Mouse (Mus musculus) brain, embryonic 14.5 days (tissue): ENCODE results near the gene Ctbp2. TPM values are rescaled to one million over a fixed set of nuclear protein-coding genes. Genes with fewer than 3 reads are reported as not detected.
A peak's percentile ranks its signal among the peaks of the same experiment; 100 is the strongest.

Experiments used
- DNase-seq: peaks from one replicate; pipeline ENCODE4 v3.0.0-alpha.2; 2011; ENCODE audit warnings: low read depth
- CTCF ChIP-seq: fragments of 200-500 bp; IDR thresholded peaks from 2 replicates; pipeline ENCODE4 v1.5.1; 2012; ENCODE audit warnings: inconsistent platforms, mild to moderate bottlenecking, moderate library complexity, borderline replicate concordance; ENCODE audit not compliant: insufficient read depth, insufficient read length; ENCODE audit errors: extremely low read depth
- POLR2A ChIP-seq: fragments of 200-500 bp; IDR thresholded peaks from 2 replicates; pipeline ENCODE4 v1.6.1; 2012; ENCODE audit warnings: mild to moderate bottlenecking, inconsistent platforms, borderline replicate concordance; ENCODE audit not compliant: poor library complexity, insufficient read depth, insufficient read length, severe bottlenecking; ENCODE audit errors: extremely low read depth
- polyA plus RNA-seq: library from polyadenylated mRNA; depleted of rRNA; stranded (reverse); fragments of >200 nt; gene quantifications from 2 replicates; pipeline ENCODE4 v1.2.3, GENCODE M21; 2012

Ctbp2 gene
- polyA plus RNA-seq, 1 experiment = 115 TPM

GRCm38 (mm10) chr7:133011611-133012010 lies 112.5 kb downstream of the Ctbp2 start:
- TF ChIP-seq POLR2A = no peak
- TF ChIP-seq CTCF = no peak
- DNase-seq = peak; percentile 84

DNA sequence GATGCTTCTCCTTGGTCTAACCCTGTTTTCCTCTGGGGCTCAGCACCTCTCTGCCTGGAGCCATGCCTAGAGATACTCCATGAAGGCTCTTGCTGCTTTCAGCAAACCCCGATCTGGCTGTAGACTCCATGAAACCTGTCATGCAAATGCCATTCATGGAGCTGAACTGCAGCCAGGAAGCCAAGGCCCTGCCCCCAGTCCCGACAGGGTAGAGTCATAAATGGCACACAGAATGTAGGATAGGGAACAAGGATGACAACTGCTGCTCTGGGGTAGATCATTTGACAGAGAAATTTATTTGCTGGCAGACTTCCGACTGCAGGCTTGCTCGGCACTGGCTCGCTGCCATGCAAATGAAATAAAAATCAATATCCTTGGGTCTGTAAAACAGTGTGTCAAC lies 113.0 kb downstream of the Ctbp2 start:
- peak; percentile 90 for DNase-seq
- no peak for TF ChIP-seq CTCF
- no peak for TF ChIP-seq POLR2A

- TF ChIP-seq POLR2A (no peak), CTCF (no peak)
- no peak for DNase-seq
These were observed 113.7 kb downstream of the Ctbp2 start for GRCm38 (mm10) chr7:133010477-133010876.

- TF ChIP-seq CTCF = no peak
- no peak for TF ChIP-seq POLR2A
- no peak for DNase-seq
These were observed 114.5 kb downstream of the Ctbp2 start for GRCm38 (mm10) chr7:133009676-133010075.

DNA sequence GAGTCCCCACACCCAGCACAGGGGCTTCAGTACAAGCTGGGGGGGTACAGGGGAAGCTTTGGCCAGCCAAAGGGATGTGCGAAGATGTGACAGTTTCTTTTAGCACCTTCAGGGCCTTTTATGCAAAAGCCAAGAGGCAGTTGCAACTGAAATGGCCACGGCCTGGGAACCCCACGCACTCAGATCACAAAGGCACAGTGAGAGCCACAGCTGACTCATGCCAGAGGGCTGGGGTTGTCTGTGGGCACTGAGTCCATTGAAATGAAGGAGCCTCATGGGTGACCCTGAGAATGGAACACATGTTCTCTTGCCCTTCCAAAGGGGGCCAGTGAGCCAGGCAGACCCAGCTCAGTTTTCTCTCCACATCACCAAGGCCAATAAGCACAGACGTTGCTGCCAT lies 115.5 kb downstream of the Ctbp2 start:
- TF ChIP-seq POLR2A (no peak), CTCF (no peak)
- no peak for DNase-seq

GRCm38 (mm10) chr7:133007343-133007742 lies 116.8 kb downstream of the Ctbp2 start:
- DNase-seq = no peak
- TF ChIP-seq CTCF = no peak
- no peak for TF ChIP-seq POLR2A

DNA sequence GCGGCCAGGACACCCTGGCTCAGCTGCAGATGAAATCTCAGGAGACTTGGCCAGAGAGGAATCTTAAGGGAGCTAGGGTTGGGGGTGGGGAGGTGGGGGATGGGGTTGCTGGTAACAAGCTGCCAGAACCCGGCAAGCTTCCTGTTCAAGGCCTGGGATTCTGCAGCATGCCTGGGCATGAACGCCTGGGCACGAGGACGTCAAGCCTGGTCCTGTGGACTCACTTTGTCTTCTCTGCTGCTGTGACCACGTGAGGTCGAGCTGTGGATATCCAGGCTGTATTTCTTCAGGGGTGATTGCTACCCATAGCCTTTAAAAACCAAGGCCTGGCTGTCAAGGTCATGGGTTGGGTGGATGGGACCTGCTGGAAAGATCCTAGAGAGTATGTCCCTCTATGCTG lies 118.4 kb downstream of the Ctbp2 start:
- DNase-seq = no peak
- TF ChIP-seq POLR2A = no peak
- TF ChIP-seq CTCF = no peak

DNA sequence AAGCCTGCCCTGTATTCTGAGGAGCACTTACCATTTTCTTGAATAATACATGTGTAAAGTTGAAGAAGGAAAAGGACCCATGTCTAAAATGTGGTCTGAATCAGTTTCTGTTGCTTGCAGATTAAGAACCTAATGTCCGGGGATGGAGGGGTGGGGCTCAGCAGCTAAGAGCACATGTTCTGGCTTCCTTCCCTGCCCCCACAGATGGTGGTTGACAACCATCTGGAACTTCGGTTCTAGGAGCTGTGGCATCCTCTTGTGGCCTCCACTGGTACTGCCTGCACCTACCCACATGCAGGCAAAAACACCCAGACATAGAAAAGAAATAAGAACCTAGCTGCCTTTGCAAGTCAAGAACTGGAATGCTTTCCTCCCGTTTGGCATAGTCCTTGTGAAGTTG lies 120.7 kb downstream of the Ctbp2 start:
- peak; percentile 92 for DNase-seq
- peak; percentile 90 for TF ChIP-seq CTCF
- TF ChIP-seq POLR2A = no peak

GRCm38 (mm10) chr7:133002271-133002670 lies 121.9 kb downstream of the Ctbp2 start:
- no peak for DNase-seq
- TF ChIP-seq POLR2A (no peak), CTCF (no peak)

DNA sequence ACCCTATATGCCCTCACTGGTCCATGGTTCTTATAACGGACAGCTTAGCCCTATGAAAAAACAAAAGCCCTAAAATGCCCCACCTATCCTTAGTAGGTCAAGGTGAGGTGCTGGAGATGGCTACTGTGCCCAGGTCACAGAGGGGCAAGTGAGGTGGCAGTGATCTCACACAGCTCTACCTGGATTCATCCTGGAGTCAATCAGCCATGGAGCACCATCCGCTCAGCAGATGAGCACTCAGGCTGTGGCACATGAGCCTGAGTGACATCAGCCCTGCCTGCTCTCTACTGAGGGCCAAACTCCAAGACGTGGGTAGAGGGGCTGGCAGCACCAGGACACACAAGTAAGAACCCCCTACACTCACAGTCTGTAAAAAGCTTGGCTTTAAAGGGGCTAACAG lies 122.8 kb downstream of the Ctbp2 start:
- no peak for DNase-seq
- TF ChIP-seq POLR2A = no peak
- no peak for TF ChIP-seq CTCF

- no peak for TF ChIP-seq CTCF
- no peak for TF ChIP-seq POLR2A
- no peak for DNase-seq
These were observed 125.1 kb downstream of the Ctbp2 start for GRCm38 (mm10) chr7:132999061-132999460.

DNA sequence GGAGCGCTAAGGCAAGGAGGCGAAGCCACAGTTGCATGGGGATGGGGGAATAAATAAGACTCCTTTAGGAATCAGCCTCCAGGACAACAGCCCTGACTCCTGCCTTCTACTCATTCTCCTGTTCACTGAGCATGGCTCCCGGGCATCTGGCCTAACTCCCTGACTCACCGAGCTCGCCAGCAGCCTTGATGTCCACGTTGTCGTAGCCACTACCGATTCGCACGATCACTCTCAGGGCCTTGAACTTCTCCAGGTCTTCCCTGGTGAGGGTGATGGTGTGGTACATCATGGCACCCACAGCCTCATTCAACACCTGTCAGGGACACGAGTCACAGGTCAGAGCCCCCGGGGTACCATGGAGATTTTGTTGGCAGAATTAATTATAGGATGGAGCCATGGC lies 125.5 kb downstream of the Ctbp2 start:
- no peak for TF ChIP-seq POLR2A
- TF ChIP-seq CTCF = no peak
- DNase-seq = no peak

- DNase-seq = peak; percentile 39
- no peak for TF ChIP-seq POLR2A
- peak; percentile 54; the same call in 1 of the 2 replicates for TF ChIP-seq CTCF
These were observed 127.8 kb downstream of the Ctbp2 start for GRCm38 (mm10) chr7:132996391-132996790.

- DNase-seq = peak; percentile 46
- TF ChIP-seq POLR2A = no peak
- no peak for TF ChIP-seq CTCF
These were observed 129.4 kb downstream of the Ctbp2 start for GRCm38 (mm10) chr7:132994628-132995191.
